8 mouse cellular contexts compared by ENCODE assay signal in genomic region chr1:58391421-58392267, GRCm38 (mm10). TPM values are rescaled to one million over a fixed set of nuclear protein-coding genes. Genes with fewer than 3 reads are reported as not detected.
A peak's percentile ranks its signal among the peaks of the same experiment; 100 is the strongest.
DNase-seq lines count a peak whose midpoint lies in the region; ATAC-seq and TF ChIP-seq lines count a peak whose summit lies in the region.

No protein-coding gene starts in this region.

- intact Hi-C loops in gastrocnemius, adult 2 months (cut with DNase I), result no loop called here
- intact Hi-C loops in gastrocnemius, postnatal 14 days (cut with DNase I; ENCODE audit: low total_unique reads), result no loop called here

- no peak for DNase-seq in gastrocnemius, adult 2 months
- no peak for DNase-seq in gastrocnemius, postnatal 4 days (ENCODE audit: low spot score in 2 of 2)
- DNase-seq in ES-E14 (ENCODE audit: low read depth, low spot score), result no peak
- DNase-seq in forebrain, postnatal 0 days, result no peak
- no peak for DNase-seq in frontal cortex, postnatal 25 days (ENCODE audit: low spot score in 2 of 2)
- DNase-seq in spleen, postnatal 4 days (ENCODE audit: low spot score in 2 of 2), result no peak
- no peak for DNase-seq in gastrocnemius, postnatal 14 days

- no peaks in the 10 kb centered on the region for H3K9me3 ChIP-seq in ES-E14 (ENCODE audit: control insufficient read depth, insufficient read depth, low read depth, low read length)
- no peaks in the 10 kb centered on the region for H3K9me3 ChIP-seq in forebrain, postnatal 0 days (ENCODE audit: low read length)
- no peaks in the 10 kb centered on the region for H3K9me3 ChIP-seq in liver, embryonic 16.5 days (replicated peaks; ENCODE audit: control insufficient read depth, low read length)

- TF ChIP-seq CTCF in gastrocnemius, adult 2 months (IDR thresholded peaks at IDR 0.05), result no peak
- TF ChIP-seq CTCF in forebrain, postnatal 0 days (IDR thresholded peaks at IDR 0.05; ENCODE audit: low read depth), result no peak

- in situ Hi-C loops in ES-E14 (cut with MboI; ENCODE audit: low sequenced_read_pairs in 2 of 2, unreplicated experiment in 2 of 2), result no loop called here

- H3K9ac ChIP-seq in ES-E14 (ENCODE audit: insufficient read depth, low read depth, low read length, poor library complexity, severe bottlenecking), result peak overlapping the region; percentile 72
- H3K9ac ChIP-seq in forebrain, postnatal 0 days, result peak overlapping the region; percentile 96
- peak overlapping the region; percentile 94 for H3K9ac ChIP-seq in liver, embryonic 16.5 days (ENCODE audit: low read depth, low read length)

- H3K27me3 ChIP-seq in forebrain, postnatal 0 days (ENCODE audit: insufficient read depth, low read length), result no peaks in the 10 kb centered on the region
- no peaks in the 10 kb centered on the region for H3K27me3 ChIP-seq in liver, embryonic 16.5 days (ENCODE audit: control insufficient read depth, insufficient read depth, low read depth, low read length)

- H3K27ac ChIP-seq in gastrocnemius, adult 2 months, result peak overlapping the region; percentile 100
- no peak overlapping the region for H3K27ac ChIP-seq in ES-E14 (ENCODE audit: insufficient read depth, low read depth, low read length, poor library complexity, severe bottlenecking)
- H3K27ac ChIP-seq in forebrain, postnatal 0 days (ENCODE audit: low read depth, low read length), result peak overlapping the region; percentile 100
- peak overlapping the region; percentile 97 for H3K27ac ChIP-seq in liver, embryonic 16.5 days (ENCODE audit: low read length)

- WGBS in forebrain, postnatal 0 days, result 43% methylated on average over 19 of the region's 19 CpGs
- 41% methylated on average over 19 of the region's 19 CpGs for WGBS in liver, embryonic 16.5 days (ENCODE audit: insufficient replicate concordance)

- ATAC-seq in forebrain, postnatal 0 days, result no peak
- no peak for ATAC-seq in liver, embryonic 16.5 days (ENCODE audit: low read depth)

- no peaks in the 10 kb centered on the region for H3K4me1 ChIP-seq in ES-E14 (ENCODE audit: control insufficient read depth in 2 of 2, insufficient read depth in 2 of 2, low read length in 2 of 2, poor library complexity in 1 of 2)
- peaks cover 9% of the 10 kb centered on the region; the same call in 1 of the 2 replicates for H3K4me1 ChIP-seq in forebrain, postnatal 0 days (ENCODE audit: insufficient read depth)
- H3K4me1 ChIP-seq in liver, embryonic 16.5 days (ENCODE audit: control insufficient read depth, low read depth, low read length), result peaks cover 13% of the 10 kb centered on the region

- peak overlapping the region; percentile 90 for H3K4me3 ChIP-seq in gastrocnemius, adult 2 months
- peak overlapping the region; percentile 66 to 85 for H3K4me3 ChIP-seq in ES-E14 (ENCODE audit: insufficient read depth in 1 of 2, low read depth in 1 of 2, low read length in 2 of 2, poor library complexity in 1 of 2, severe bottlenecking in 1 of 2)
- H3K4me3 ChIP-seq in forebrain, postnatal 0 days (ENCODE audit: low read depth, low read length), result peak overlapping the region; percentile 98
- H3K4me3 ChIP-seq in liver, embryonic 16.5 days (ENCODE audit: low read depth, low read length), result peak overlapping the region; percentile 87

- H3K4me2 ChIP-seq in forebrain, postnatal 0 days (ENCODE audit: low read depth), result peak overlapping the region; percentile 72
- peak overlapping the region; percentile 88 for H3K4me2 ChIP-seq in liver, embryonic 16.5 days (ENCODE audit: low read depth, low read length)

- H3K36me3 ChIP-seq in ES-E14 (ENCODE audit: control insufficient read depth, insufficient read depth, low read length, poor library complexity, severe bottlenecking), result peaks cover 12% of the 10 kb centered on the region
- H3K36me3 ChIP-seq in forebrain, postnatal 0 days (ENCODE audit: insufficient read depth), result peaks cover 9% of the 10 kb centered on the region; the same call in 1 of the 2 replicates
- peaks cover 15% of the 10 kb centered on the region for H3K36me3 ChIP-seq in liver, embryonic 16.5 days (ENCODE audit: control insufficient read depth, insufficient read depth)

TF ChIP-seq in ES-E14, 5 proteins besides CTCF, POLR2A, EP300 and RAD21:
- no peak for TF ChIP-seq HCFC1 (IDR thresholded peaks at IDR 0.05; ENCODE audit: borderline replicate concordance, insufficient read depth, low read length)
- no peak for TF ChIP-seq ZNF384 (IDR thresholded peaks at IDR 0.05; ENCODE audit: low read depth, low read length)
- TF ChIP-seq MAFK (IDR thresholded peaks at IDR 0.05; ENCODE audit: insufficient read depth, low read depth, low read length), result no peak
- no peak for TF ChIP-seq ZC3H11A (IDR thresholded peaks at IDR 0.05; ENCODE audit: borderline replicate concordance, low read depth, low read length)

RNA-seq across cellular contexts. Expression of gene Bzw1, which starts 1.1 kb away (rescaled TPM):
- 10 to 100 TPM; 43.3 to 50.5 TPM for total RNA-seq in gastrocnemius, adult 2 months (2021)
- total RNA-seq in gastrocnemius, postnatal 4 days (2021), result 100 to 1,000 TPM; 116 to 130 TPM
- total RNA-seq in ES-E14 (2012; rRNA removed), result 101 and 167 TPM in 2 replicates
- 322 and 340 TPM in 2 replicates for total RNA-seq in forebrain, postnatal 0 days (2014; rRNA removed)
- 344 and 354 TPM in 2 replicates for polyA plus RNA-seq in forebrain, postnatal 0 days (2015; fragmentation: Nextera tagmentation; extraction: Ambion mirVana)
- polyA plus RNA-seq in liver, embryonic 16.5 days (2015; fragmentation: Nextera tagmentation; extraction: Ambion mirVana), result 111 and 117 TPM in 2 replicates
- 10 to 100 TPM; 54.4 to 73.9 TPM for total RNA-seq in gastrocnemius, postnatal 14 days (2021)

RNA-seq across cellular contexts. Expression of gene Clk1, which starts 32.2 kb away (rescaled TPM):
- 10 to 100 TPM; 46.4 to 52.1 TPM for total RNA-seq in gastrocnemius, adult 2 months (2021)
- total RNA-seq in gastrocnemius, postnatal 4 days (2021), result 10 to 100 TPM; 56.7 to 80.5 TPM
- 137 and 181 TPM in 2 replicates for total RNA-seq in ES-E14 (2012; rRNA removed)
- 121 and 143 TPM in 2 replicates for total RNA-seq in forebrain, postnatal 0 days (2014; rRNA removed)
- 62.6 and 86.0 TPM in 2 replicates for polyA plus RNA-seq in forebrain, postnatal 0 days (2015; fragmentation: Nextera tagmentation; extraction: Ambion mirVana)
- 84.0 and 92.6 TPM in 2 replicates for polyA plus RNA-seq in liver, embryonic 16.5 days (2015; fragmentation: Nextera tagmentation; extraction: Ambion mirVana)
- 10 to 100 TPM; 25.2 to 44.5 TPM for total RNA-seq in gastrocnemius, postnatal 14 days (2021)

RNA-seq across cellular contexts. Expression of gene Nif3l1, which starts 53.3 kb away (rescaled TPM):
- 1 to 10 TPM; 7.7 to 9.4 TPM for total RNA-seq in gastrocnemius, adult 2 months (2021)
- 10 to 100 TPM; 13.8 to 14.1 TPM for total RNA-seq in gastrocnemius, postnatal 4 days (2021)
- total RNA-seq in ES-E14 (2012; rRNA removed), result 26.6 and 32.7 TPM in 2 replicates
- total RNA-seq in forebrain, postnatal 0 days (2014; rRNA removed), result 41.6 and 46.8 TPM in 2 replicates
- 41.5 and 48.5 TPM in 2 replicates for polyA plus RNA-seq in forebrain, postnatal 0 days (2015; fragmentation: Nextera tagmentation; extraction: Ambion mirVana)
- 10.4 and 11.5 TPM in 2 replicates for polyA plus RNA-seq in liver, embryonic 16.5 days (2015; fragmentation: Nextera tagmentation; extraction: Ambion mirVana)
- total RNA-seq in gastrocnemius, postnatal 14 days (2021), result 1 to 10 TPM; 9.3 to 9.5 TPM

RNA-seq across cellular contexts. Expression of gene Ppil3, which starts 53.6 kb away (rescaled TPM):
- total RNA-seq in gastrocnemius, adult 2 months (2021), result 10 to 100 TPM; 13.6 to 13.9 TPM
- total RNA-seq in gastrocnemius, postnatal 4 days (2021), result 10 to 100 TPM; 24.8 to 25.9 TPM
- total RNA-seq in ES-E14 (2012; rRNA removed), result 30.1 and 48.5 TPM in 2 replicates
- 29.0 and 48.5 TPM in 2 replicates for total RNA-seq in forebrain, postnatal 0 days (2014; rRNA removed)
- 53.5 and 55.4 TPM in 2 replicates for polyA plus RNA-seq in forebrain, postnatal 0 days (2015; fragmentation: Nextera tagmentation; extraction: Ambion mirVana)
- 16.5 and 19.6 TPM in 2 replicates for polyA plus RNA-seq in liver, embryonic 16.5 days (2015; fragmentation: Nextera tagmentation; extraction: Ambion mirVana)
- 10 to 100 TPM; 14.6 to 15.3 TPM for total RNA-seq in gastrocnemius, postnatal 14 days (2021)
